Mouse (Mus musculus): ENCODE measurements around the gene Ccdc33. TPM values are rescaled to one million over a fixed set of nuclear protein-coding genes. Genes with fewer than 3 reads are reported as not detected.

Gene Ccdc33
- polyA plus RNA-seq, 1 experiment from 2014 or later, result 0.73 TPM

- Histone ChIP-seq H3K9ac (replicated peaks) (no peak overlapping the region), H3K4me2 (replicated peaks) (no peak overlapping the region), H3K4me3 (replicated peaks) (no peak overlapping the region), H3K27ac (no peak overlapping the region), H3K4me1 (replicated peaks) (peaks cover 9% of the 10 kb centered on the region), H3K9me3 (no peaks in the 10 kb centered on the region), H3K36me3 (no peaks in the 10 kb centered on the region), H3K27me3 (peaks cover 39% of the 10 kb centered on the region)
- WGBS, result 45% methylated on average over 2 of the region's 2 CpGs
- no peak for ATAC-seq
These were observed 119.9 kb downstream of the Ccdc33 start for GRCm38 (mm10) chr9:57998685-57999084.

DNA sequence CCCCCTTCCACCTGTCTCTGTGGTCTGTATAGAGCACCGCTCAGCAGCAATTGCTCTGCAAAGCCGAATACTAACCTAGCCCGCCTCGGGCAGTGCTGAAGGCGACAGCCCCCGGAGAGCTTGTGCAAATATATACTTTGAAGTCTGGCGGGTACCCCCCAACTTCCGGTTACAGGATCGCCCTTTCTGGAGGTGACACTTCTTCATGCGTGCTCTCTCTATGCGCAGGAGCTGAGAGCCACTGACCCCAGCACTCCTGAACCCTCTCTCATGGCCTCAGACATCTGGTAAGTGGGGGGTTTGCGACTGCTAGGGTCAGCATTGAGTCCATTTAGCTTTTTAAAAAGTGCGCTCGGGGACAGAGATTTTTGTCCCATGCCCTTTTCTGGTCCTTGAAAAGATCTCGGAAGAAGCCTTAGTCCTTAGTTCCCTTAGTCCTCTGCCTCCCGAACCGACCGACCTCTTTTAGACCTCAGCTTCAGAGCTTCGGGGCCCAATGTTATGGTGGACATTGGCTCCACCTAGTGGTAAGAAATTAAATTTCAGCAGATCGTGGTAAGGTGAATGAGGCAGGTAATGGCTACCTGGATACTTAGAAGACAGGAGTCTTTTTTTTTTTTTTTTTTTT is 120.5 kb downstream of the Ccdc33 start:
- ATAC-seq, result peak; percentile 96
- 2% methylated on average over 20 of the region's 20 CpGs for WGBS

DNA sequence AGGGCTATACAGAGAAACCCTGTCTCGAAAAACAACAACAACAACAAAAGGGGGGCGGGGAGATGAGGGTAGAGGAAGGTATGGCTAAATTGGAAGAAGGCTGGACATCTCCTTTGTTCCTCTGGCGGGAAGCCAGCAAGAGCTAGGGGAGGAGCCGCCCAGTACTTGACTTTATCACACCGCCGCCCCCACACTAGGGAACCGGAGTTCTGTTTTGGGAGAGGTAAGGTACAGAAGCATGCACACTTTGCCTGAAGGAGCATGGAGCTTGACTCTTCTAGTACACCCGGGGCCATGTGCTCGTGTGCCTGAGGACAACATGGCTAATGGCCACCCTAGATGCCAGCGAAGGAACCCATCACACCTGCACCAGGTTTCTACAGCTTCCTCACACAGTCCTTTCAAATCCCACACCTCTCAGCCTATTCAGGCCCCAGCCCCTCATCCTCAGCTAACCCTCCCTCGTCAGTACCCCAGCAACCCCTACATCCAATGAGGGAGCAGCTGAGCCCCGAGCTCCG is 121.1 kb downstream of the Ccdc33 start:
- peaks cover 15% of the 10 kb centered on the region for H3K4me1 ChIP-seq (replicated peaks)
- H3K4me2 ChIP-seq (replicated peaks), result peak overlapping the region; percentile 63
- H3K36me3 ChIP-seq, result no peaks in the 10 kb centered on the region
- H3K27me3 ChIP-seq, result peaks cover 39% of the 10 kb centered on the region
- H3K9ac ChIP-seq (replicated peaks), result 0 out of 2 replicates have a peak overlapping the region, but pooled peaks have one; percentile 36
- peak overlapping the region; percentile 35 for H3K4me3 ChIP-seq (replicated peaks)
- no peaks in the 10 kb centered on the region for H3K9me3 ChIP-seq
- 17% methylated on average over 13 of the region's 13 CpGs for WGBS
- no peak overlapping the region for H3K27ac ChIP-seq
- no peak for ATAC-seq

More for the DNA sequence above, 120.5 kb downstream of the Ccdc33 start:
- Histone ChIP-seq H3K27ac (no peak overlapping the region), H3K4me2 (replicated peaks) (peak overlapping the region; percentile 63), H3K4me3 (replicated peaks) (peak overlapping the region; percentile 35), H3K4me1 (replicated peaks) (peaks cover 11% of the 10 kb centered on the region), H3K27me3 (peaks cover 39% of the 10 kb centered on the region), H3K36me3 (no peaks in the 10 kb centered on the region), H3K9ac (replicated peaks) (0 out of 2 replicates have a peak overlapping the region, but pooled peaks have one; percentile 36), H3K9me3 (no peaks in the 10 kb centered on the region)

DNA sequence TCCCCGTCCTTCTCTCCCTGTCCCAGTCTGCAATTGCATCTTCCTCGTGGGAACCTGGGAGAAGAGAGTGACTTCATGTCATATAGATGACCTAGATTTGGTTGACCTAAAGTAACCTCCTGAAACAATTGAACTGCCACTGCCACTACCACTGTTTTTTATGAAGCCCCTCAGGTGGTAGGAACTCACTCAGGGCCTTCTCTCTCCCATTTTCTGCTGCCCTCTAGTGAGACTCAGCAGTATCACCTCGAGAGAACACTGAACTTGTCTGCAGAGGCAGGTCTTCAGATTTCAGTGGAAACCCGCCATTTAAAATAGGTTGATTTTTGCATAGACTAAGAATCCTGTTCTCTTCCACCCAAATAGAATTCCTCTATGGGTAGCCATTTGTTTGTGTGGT is 123.3 kb downstream of the Ccdc33 start:
- 33% methylated on average over 4 of the region's 4 CpGs for WGBS
- peaks cover 15% of the 10 kb centered on the region for H3K4me1 ChIP-seq (replicated peaks)

GRCm38 (mm10) chr9:57992781-57993591 is 125.6 kb downstream of the Ccdc33 start:
- Histone ChIP-seq H3K27me3 (peaks cover 13% of the 10 kb centered on the region), H3K27ac (no peak overlapping the region), H3K9ac (replicated peaks) (0 out of 2 replicates have a peak overlapping the region, but pooled peaks have one; percentile 14), H3K36me3 (no peaks in the 10 kb centered on the region), H3K9me3 (no peaks in the 10 kb centered on the region), H3K4me2 (replicated peaks) (no peak overlapping the region), H3K4me3 (replicated peaks) (no peak overlapping the region), H3K4me1 (replicated peaks) (peaks cover 13% of the 10 kb centered on the region)
- 55% methylated on average over 8 of the region's 8 CpGs for WGBS
- no peak for ATAC-seq

More for the DNA sequence above, 123.3 kb downstream of the Ccdc33 start:
- H3K9me3 ChIP-seq, result no peaks in the 10 kb centered on the region
- no peak overlapping the region for H3K9ac ChIP-seq (replicated peaks)
- H3K4me2 ChIP-seq (replicated peaks), result no peak overlapping the region
- peaks cover 27% of the 10 kb centered on the region for H3K27me3 ChIP-seq
- H3K36me3 ChIP-seq, result no peaks in the 10 kb centered on the region
- no peak overlapping the region for H3K27ac ChIP-seq
- no peak overlapping the region for H3K4me3 ChIP-seq (replicated peaks)
- ATAC-seq, result no peak

GRCm38 (mm10) chr9:57992060-57992459 is 126.6 kb downstream of the Ccdc33 start:
- Histone ChIP-seq H3K27me3 (peaks cover 12% of the 10 kb centered on the region), H3K4me1 (replicated peaks) (peaks cover 6% of the 10 kb centered on the region; the same call in 1 of the 2 replicates), H3K27ac (no peak overlapping the region), H3K9ac (replicated peaks) (no peak overlapping the region), H3K4me2 (replicated peaks) (no peak overlapping the region), H3K4me3 (replicated peaks) (no peak overlapping the region), H3K9me3 (no peaks in the 10 kb centered on the region), H3K36me3 (no peaks in the 10 kb centered on the region)
- 83% methylated on average over 3 of the region's 3 CpGs for WGBS
- no peak for ATAC-seq

DNA sequence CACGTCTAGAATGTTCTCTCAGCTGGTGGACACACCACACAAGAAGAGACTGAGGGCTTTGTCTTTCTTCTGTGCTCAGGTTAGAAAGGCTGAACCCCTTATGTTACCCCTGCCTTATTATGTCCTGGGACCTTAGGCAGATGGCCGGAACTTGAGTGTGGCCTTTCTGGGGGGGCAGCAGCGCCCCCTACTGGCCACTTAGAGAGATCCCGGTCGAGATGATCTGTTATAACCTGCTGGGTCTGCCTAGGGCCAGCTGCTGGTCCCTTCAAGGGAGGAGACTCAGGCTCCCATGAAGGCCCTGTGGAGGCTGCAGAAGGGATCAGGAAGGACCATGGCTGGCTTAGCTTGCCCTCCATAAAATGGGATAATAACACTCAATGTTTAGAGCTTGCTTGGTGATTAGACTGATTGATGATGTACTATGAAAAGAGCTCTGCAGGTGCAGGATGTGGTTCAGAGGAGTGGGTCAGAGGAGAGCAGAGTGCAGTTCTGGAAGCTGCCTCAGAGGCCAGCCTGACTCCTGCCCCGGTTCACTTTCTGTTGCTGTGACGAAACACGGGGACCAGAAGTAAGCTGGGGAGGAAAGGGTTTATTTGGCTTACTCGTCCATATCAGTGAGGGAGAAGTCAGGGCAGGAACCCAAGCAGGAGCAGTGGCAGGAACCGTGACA is 128.0 kb downstream of the Ccdc33 start:
- 45% methylated on average over 10 of the region's 10 CpGs for WGBS
- ATAC-seq, result no peak
- H3K4me2 ChIP-seq (replicated peaks), result no peak overlapping the region

GRCm38 (mm10) chr9:57989309-57989708 is 129.3 kb downstream of the Ccdc33 start:
- ATAC-seq, result no peak
- WGBS, result 88% methylated on average over 6 of the region's 6 CpGs
- no peaks in the 10 kb centered on the region for H3K9me3 ChIP-seq
- no peaks in the 10 kb centered on the region; the same call in 1 of the 2 replicates for H3K27me3 ChIP-seq
- no peaks in the 10 kb centered on the region for H3K36me3 ChIP-seq
- no peak overlapping the region for H3K4me3 ChIP-seq (replicated peaks)
- no peak overlapping the region for H3K27ac ChIP-seq
- no peak overlapping the region for H3K4me2 ChIP-seq (replicated peaks)
- H3K9ac ChIP-seq (replicated peaks), result no peak overlapping the region
- peaks cover 6% of the 10 kb centered on the region; the same call in 1 of the 2 replicates for H3K4me1 ChIP-seq (replicated peaks)

More for the DNA sequence above, 128.0 kb downstream of the Ccdc33 start:
- H3K4me1 ChIP-seq (replicated peaks), result peaks cover 6% of the 10 kb centered on the region; the same call in 1 of the 2 replicates
- H3K27me3 ChIP-seq, result no peaks in the 10 kb centered on the region; the same call in 1 of the 2 replicates
- no peaks in the 10 kb centered on the region for H3K9me3 ChIP-seq
- no peak overlapping the region for H3K4me3 ChIP-seq (replicated peaks)
- H3K36me3 ChIP-seq, result no peaks in the 10 kb centered on the region
- H3K27ac ChIP-seq, result no peak overlapping the region
- H3K9ac ChIP-seq (replicated peaks), result no peak overlapping the region

DNA sequence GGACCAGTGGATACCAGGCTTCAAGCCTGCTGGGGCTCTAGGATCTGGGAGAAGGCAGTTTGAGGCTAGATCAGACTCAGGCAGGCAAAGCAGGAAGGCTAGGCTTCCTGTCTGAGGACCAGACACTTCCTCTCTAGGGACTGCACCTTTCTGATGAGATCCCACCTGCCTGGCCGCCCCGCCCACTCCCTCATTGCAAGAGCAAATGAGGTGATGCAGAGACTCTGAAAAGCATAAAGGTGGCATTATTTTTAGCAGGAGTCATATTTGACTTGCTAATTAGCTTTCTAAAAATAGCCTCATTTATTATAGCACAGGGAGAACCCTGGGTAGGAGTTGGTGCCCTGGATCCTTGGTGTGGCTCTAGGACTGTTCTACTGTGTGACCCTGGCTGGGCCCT is 130.5 kb downstream of the Ccdc33 start:
- Histone ChIP-seq H3K4me2 (replicated peaks) (no peak overlapping the region), H3K36me3 (no peaks in the 10 kb centered on the region), H3K4me3 (replicated peaks) (no peak overlapping the region), H3K9me3 (no peaks in the 10 kb centered on the region), H3K9ac (replicated peaks) (no peak overlapping the region; the same call in 1 of the 2 replicates), H3K4me1 (replicated peaks) (peaks cover 4% of the 10 kb centered on the region; the same call in 1 of the 2 replicates), H3K27ac (no peak overlapping the region), H3K27me3 (no peaks in the 10 kb centered on the region; the same call in 1 of the 2 replicates)
- 95% methylated on average over 2 of the region's 2 CpGs for WGBS
- ATAC-seq, result no peak

GRCm38 (mm10) chr9:57986293-57986692 is 132.3 kb downstream of the Ccdc33 start:
- ATAC-seq, result no peak
- H3K27ac ChIP-seq, result no peak overlapping the region
- H3K9ac ChIP-seq (replicated peaks), result no peak overlapping the region
- H3K27me3 ChIP-seq, result no peaks in the 10 kb centered on the region; the same call in 1 of the 2 replicates
- WGBS, result 81% methylated on average over 7 of the region's 7 CpGs
- H3K9me3 ChIP-seq, result no peaks in the 10 kb centered on the region
- no peak overlapping the region for H3K4me3 ChIP-seq (replicated peaks)
- H3K4me1 ChIP-seq (replicated peaks), result no peaks in the 10 kb centered on the region
- no peak overlapping the region for H3K4me2 ChIP-seq (replicated peaks)
- H3K36me3 ChIP-seq, result no peaks in the 10 kb centered on the region

DNA sequence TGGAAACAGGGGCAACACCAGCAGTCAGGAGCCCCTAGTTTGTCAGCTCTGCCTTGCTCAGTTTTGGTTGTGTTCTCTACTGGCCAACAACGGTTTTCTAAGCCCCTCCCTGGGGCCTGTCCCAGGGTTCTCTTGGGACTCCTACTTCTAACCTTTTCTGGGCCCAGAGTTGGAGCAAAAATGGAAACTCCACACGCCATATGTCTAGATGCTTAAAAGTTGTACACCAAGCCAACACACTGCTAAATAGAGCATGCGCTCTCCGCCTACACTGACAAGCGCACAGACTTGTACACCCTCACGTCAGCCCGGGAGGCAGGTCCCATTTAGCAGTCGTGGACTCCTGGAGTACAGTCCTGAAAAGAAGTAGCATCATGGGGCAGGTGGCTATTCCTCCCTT is 133.3 kb downstream of the Ccdc33 start:
- H3K4me2 ChIP-seq (replicated peaks), result no peak overlapping the region
- H3K9ac ChIP-seq (replicated peaks), result no peak overlapping the region
- no peaks in the 10 kb centered on the region for H3K4me1 ChIP-seq (replicated peaks)
- H3K36me3 ChIP-seq, result no peaks in the 10 kb centered on the region
- no peaks in the 10 kb centered on the region; the same call in 1 of the 2 replicates for H3K27me3 ChIP-seq
- ATAC-seq, result no peak
- H3K27ac ChIP-seq, result no peak overlapping the region
- H3K9me3 ChIP-seq, result no peaks in the 10 kb centered on the region
- 94% methylated on average over 8 of the region's 8 CpGs for WGBS
- no peak overlapping the region for H3K4me3 ChIP-seq (replicated peaks)

Data from midbrain, embryonic 13.5 days (tissue).